Mouse (Mus musculus) brain, embryonic 14.5 days (tissue): ENCODE results near the gene Plac8.

Source experiments
- CTCF ChIP-seq: fragments of 200-500 bp; IDR thresholded peaks from 2 replicates; pipeline ENCODE4 v1.5.1; 2012; ENCODE audit warnings: inconsistent platforms, mild to moderate bottlenecking, moderate library complexity, borderline replicate concordance; ENCODE audit not compliant: insufficient read depth, insufficient read length; ENCODE audit errors: extremely low read depth
- POLR2A ChIP-seq: fragments of 200-500 bp; IDR thresholded peaks from 2 replicates; pipeline ENCODE4 v1.6.1; 2012; ENCODE audit warnings: mild to moderate bottlenecking, inconsistent platforms, borderline replicate concordance; ENCODE audit not compliant: poor library complexity, insufficient read depth, insufficient read length, severe bottlenecking; ENCODE audit errors: extremely low read depth

DNA sequence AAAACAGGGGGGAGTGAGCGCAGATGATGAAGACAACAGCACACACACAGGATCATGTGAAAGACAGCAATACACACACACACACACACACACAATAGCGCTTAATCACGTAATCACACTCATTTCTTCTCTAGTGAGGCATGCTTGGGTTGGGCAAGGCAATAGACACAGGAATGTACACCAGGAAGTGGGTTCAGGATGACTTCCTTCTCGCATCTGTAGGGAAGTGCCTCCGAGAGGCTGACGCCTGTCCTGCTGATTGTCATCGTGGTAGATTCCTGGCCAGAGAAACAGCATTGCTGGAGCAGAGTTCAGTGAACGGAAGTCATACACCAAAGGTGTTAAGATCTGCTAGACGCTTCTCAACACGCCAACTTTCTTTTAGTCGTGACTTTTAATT, 62.8 kb downstream of the Plac8 start:
- no peak for TF ChIP-seq POLR2A
- TF ChIP-seq CTCF, result no peak
